Mouse (Mus musculus): ENCODE results near the gene Suz12. TPM values are rescaled to one million over a fixed set of nuclear protein-coding genes. Genes with fewer than 3 reads are reported as not detected.
A peak's percentile ranks its signal among the peaks of the same experiment; 100 is the strongest.
"Not testable (repeated sequence)": the region's sequence is repeated elsewhere in the genome, so short reads cannot be mapped to it uniquely, and the experiment has no call there.

Gene Suz12
- polyA plus RNA-seq, 1 experiment from 2014 or later: 36.1 TPM

DNA sequence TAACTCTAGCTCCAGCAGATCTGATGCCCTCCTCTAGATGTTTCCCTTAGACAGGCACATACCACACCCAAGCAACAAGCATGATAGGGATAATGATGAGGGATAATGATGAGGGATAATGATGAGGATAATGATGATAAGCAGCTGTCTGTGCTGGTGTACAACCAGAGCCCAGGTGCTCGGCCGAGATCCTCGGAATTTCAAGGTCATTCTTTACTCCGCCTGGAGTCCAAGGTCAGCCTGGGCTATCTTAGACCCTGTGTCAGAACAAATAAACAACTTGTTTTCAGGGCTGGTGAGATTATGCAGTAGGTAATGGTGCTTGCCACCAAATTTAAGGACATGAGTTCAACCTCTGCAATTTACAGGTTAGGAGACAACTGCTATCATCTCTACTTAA, 6.0 kb upstream of the Suz12 start:
- H3K27ac ChIP-seq (ENCODE audit: low read depth, low read length): no peak overlapping the region
- no peaks in the 10 kb centered on the region for H3K27me3 ChIP-seq (ENCODE audit: control insufficient read depth, insufficient read depth, low read length)
- 93% methylated on average over 4 of the region's 4 CpGs for WGBS
- no peaks in the 10 kb centered on the region for H3K9me3 ChIP-seq (ENCODE audit: control insufficient read depth, low read length)
- no peak for ATAC-seq (ENCODE audit: low FRiP score)
- DNase-seq (ENCODE audit: low spot score): no peak
- no peaks in the 10 kb centered on the region for H3K36me3 ChIP-seq (ENCODE audit: control insufficient read depth, insufficient read depth, low read length)
- no peak overlapping the region for H3K4me3 ChIP-seq (ENCODE audit: low read depth, low read length)
- no peak overlapping the region for H3K9ac ChIP-seq (ENCODE audit: low read depth, low read length)
- H3K4me1 ChIP-seq (replicated peaks; ENCODE audit: control insufficient read depth, insufficient read depth, low read length): no peaks in the 10 kb centered on the region
- no peak overlapping the region for H3K4me2 ChIP-seq (replicated peaks; ENCODE audit: low read depth, low read length)

DNA sequence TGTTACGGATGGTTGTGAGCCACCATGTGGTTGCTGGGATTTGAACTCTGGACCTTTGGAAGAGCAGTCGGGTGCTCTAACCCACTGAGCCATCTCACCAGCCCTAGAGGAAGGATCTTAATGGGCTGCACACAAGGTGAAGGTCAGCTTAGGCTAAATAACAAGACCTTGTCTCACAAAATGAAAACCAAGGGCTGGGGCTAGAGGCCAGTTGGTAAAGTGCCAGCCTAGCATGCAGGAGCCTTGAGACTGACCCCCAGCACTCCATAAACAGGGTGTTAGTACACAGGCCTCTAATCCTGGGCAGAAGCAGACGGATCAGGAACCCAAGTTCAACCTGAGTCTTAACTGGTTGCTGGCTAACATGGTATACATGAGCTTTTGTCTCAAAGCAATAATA, 5.0 kb upstream of the Suz12 start:
- Histone ChIP-seq H3K4me1 (replicated peaks; ENCODE audit: control insufficient read depth, insufficient read depth, low read length) (no peaks in the 10 kb centered on the region), H3K9me3 (ENCODE audit: control insufficient read depth, low read length) (no peaks in the 10 kb centered on the region), H3K4me3 (ENCODE audit: low read depth, low read length) (no peak overlapping the region), H3K36me3 (ENCODE audit: control insufficient read depth, insufficient read depth, low read length) (no peaks in the 10 kb centered on the region), H3K27ac (ENCODE audit: low read depth, low read length) (no peak overlapping the region), H3K9ac (ENCODE audit: low read depth, low read length) (no peak overlapping the region), H3K27me3 (ENCODE audit: control insufficient read depth, insufficient read depth, low read length) (no peaks in the 10 kb centered on the region), H3K4me2 (replicated peaks; ENCODE audit: low read depth, low read length) (no peak overlapping the region)
- ATAC-seq (ENCODE audit: low FRiP score) (no peak), DNase-seq (ENCODE audit: low spot score) (no peak)
- 85% methylated on average over 3 of the region's 3 CpGs for WGBS

DNA sequence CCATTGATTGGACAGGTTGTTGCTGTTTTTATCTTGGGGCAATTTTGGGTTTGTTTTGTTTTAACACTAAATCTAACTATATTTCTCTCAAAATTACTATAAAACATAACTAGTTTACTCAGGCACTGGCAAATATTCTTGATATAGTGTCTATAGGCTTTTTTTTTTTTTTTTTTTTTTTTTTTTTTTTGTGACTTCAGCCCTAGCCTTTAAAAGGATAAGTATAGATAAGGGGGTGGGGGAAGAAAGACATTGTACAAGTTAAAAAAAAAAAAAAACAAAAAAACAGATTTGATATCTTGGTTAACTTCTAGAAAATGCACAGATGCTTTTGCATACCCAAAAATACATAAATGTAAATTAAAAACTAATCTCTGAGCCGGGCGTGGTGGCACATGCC, 2.8 kb upstream of the Suz12 start:
- no peak for ATAC-seq (ENCODE audit: low FRiP score)
- 92% methylated on average over 2 of the region's 2 CpGs for WGBS
- Histone ChIP-seq H3K4me3 (ENCODE audit: low read depth, low read length) (no peak overlapping the region), H3K27me3 (ENCODE audit: control insufficient read depth, insufficient read depth, low read length) (no peaks in the 10 kb centered on the region), H3K36me3 (ENCODE audit: control insufficient read depth, insufficient read depth, low read length) (no peaks in the 10 kb centered on the region), H3K9me3 (ENCODE audit: control insufficient read depth, low read length) (no peaks in the 10 kb centered on the region), H3K4me1 (replicated peaks; ENCODE audit: control insufficient read depth, insufficient read depth, low read length) (no peaks in the 10 kb centered on the region), H3K9ac (ENCODE audit: low read depth, low read length) (no peak overlapping the region), H3K4me2 (replicated peaks; ENCODE audit: low read depth, low read length) (no peak overlapping the region), H3K27ac (ENCODE audit: low read depth, low read length) (no peak overlapping the region)
- DNase-seq (ENCODE audit: low spot score): no peak

DNA sequence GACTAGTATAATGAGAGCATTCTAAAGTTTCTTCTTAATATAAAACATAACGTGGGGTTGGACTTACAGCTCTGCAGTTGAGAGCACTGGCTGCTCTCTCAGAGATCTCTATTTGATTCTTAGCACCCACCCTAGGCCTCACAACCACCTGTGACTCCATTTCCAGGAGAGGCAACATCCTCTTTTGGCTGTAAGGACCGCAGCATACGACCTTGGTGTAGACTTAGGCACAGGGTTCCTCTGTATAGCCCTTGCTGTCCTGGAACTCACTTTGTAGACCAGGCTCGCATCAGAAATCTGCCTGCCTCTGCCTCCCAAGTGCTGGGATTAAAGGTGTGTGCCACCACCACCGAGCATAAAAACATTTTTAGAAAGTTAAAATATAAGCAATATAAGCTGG, 1.3 kb upstream of the Suz12 start:
- 96% methylated on average over 5 of the region's 5 CpGs for WGBS
- no peaks in the 10 kb centered on the region for H3K36me3 ChIP-seq (ENCODE audit: control insufficient read depth, insufficient read depth, low read length)
- H3K27me3 ChIP-seq (ENCODE audit: control insufficient read depth, insufficient read depth, low read length): no peaks in the 10 kb centered on the region
- DNase-seq (ENCODE audit: low spot score) (no peak), ATAC-seq (ENCODE audit: low FRiP score) (no peak)
- H3K9ac ChIP-seq (ENCODE audit: low read depth, low read length): no peak overlapping the region
- H3K4me1 ChIP-seq (replicated peaks; ENCODE audit: control insufficient read depth, insufficient read depth, low read length): no peaks in the 10 kb centered on the region
- H3K27ac ChIP-seq (ENCODE audit: low read depth, low read length): no peak overlapping the region
- no peak overlapping the region for H3K4me3 ChIP-seq (ENCODE audit: low read depth, low read length)
- no peaks in the 10 kb centered on the region for H3K9me3 ChIP-seq (ENCODE audit: control insufficient read depth, low read length)
- no peak overlapping the region for H3K4me2 ChIP-seq (replicated peaks; ENCODE audit: low read depth, low read length)

DNA sequence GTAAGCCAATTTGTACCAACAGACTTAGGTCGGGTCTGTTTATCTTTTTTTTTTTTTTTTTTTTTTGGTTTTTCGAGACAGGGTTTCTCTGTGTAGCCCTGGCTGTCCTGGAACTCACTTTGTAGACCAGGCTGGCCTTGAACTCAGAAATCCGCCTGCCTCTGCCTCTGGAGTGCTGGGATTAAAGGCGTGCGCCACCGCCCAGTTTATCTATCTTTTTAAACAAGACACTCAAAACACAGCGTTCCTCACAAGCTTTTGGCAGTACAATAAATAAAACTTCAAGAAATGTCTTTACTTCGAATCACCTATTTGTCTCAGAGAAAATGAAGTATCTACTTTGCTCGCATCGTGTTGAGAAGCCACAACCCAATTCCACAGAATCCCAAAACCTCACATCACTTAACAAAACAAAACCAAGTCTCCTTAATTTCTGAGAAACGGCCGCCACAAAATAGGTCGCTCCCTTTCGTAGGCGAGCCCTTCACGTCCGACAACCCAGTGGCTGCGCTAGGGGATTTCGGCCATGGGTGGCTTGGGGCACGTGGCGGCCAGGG, 793 bp upstream of the Suz12 start:
- WGBS: 30% methylated on average over 20 of the region's 21 CpGs
- no peaks in the 10 kb centered on the region for H3K36me3 ChIP-seq (ENCODE audit: control insufficient read depth, insufficient read depth, low read length)
- DNase-seq (ENCODE audit: low spot score): no peak

DNA sequence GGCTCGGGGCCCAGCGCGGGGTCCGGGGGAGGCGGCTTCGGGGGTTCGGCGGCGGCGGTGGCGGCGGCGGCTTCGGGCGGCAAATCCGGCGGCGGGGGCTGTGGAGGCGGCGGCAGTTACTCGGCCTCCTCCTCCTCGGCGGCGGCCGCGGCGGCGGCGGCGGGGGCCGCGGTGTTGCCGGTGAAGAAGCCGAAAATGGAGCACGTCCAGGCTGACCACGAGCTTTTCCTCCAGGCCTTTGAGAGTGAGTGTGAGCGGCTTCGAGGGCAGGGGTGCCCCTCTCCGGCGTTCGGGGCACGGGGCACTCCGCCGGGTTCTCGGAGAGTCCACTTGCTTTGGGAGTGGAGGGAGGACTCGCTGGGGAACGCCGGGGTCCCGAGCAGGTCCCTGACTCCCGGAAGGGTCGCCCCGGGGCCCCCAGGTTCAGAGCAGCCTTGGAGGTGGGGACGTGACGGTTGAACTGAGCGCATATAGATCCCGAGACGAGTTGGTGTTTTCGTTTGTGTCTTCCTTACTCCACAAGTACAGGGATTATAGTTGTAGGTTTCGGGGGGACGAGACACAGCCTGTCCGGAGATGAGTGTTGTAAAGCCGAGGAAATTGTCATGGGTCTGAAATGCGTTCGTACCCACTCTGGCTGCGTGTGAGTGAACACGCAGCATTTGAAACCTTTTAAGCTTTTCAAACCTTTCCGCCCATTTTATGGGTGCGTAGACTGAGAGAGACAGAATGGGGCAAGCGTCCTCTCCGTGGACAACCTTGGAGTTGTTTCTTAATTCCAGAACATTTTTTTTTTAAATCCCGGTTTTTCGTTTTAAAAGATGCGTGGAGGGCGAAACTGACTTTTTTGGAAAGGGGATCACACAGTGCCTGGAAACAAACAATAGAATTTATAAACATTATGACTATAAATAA, 707 bp downstream of the Suz12 start:
- H3K27me3 ChIP-seq (ENCODE audit: control insufficient read depth, insufficient read depth, low read length): no peaks in the 10 kb centered on the region
- DNase-seq (ENCODE audit: low spot score): peak; percentile 68
- ATAC-seq (ENCODE audit: low FRiP score): peak; percentile 62

More for the DNA sequence above, 793 bp upstream of the Suz12 start:
- Histone ChIP-seq H3K9ac (ENCODE audit: low read depth, low read length) (peak overlapping the region; percentile 32), H3K27me3 (ENCODE audit: control insufficient read depth, insufficient read depth, low read length) (no peaks in the 10 kb centered on the region), H3K4me2 (replicated peaks; ENCODE audit: low read depth, low read length) (peak overlapping the region; percentile 56), H3K4me3 (ENCODE audit: low read depth, low read length) (peak overlapping the region; percentile 96), H3K27ac (ENCODE audit: low read depth, low read length) (peak overlapping the region; percentile 99), H3K4me1 (replicated peaks; ENCODE audit: control insufficient read depth, insufficient read depth, low read length) (no peaks in the 10 kb centered on the region), H3K9me3 (ENCODE audit: control insufficient read depth, low read length) (no peaks in the 10 kb centered on the region)
- no peak for ATAC-seq (ENCODE audit: low FRiP score)

DNA sequence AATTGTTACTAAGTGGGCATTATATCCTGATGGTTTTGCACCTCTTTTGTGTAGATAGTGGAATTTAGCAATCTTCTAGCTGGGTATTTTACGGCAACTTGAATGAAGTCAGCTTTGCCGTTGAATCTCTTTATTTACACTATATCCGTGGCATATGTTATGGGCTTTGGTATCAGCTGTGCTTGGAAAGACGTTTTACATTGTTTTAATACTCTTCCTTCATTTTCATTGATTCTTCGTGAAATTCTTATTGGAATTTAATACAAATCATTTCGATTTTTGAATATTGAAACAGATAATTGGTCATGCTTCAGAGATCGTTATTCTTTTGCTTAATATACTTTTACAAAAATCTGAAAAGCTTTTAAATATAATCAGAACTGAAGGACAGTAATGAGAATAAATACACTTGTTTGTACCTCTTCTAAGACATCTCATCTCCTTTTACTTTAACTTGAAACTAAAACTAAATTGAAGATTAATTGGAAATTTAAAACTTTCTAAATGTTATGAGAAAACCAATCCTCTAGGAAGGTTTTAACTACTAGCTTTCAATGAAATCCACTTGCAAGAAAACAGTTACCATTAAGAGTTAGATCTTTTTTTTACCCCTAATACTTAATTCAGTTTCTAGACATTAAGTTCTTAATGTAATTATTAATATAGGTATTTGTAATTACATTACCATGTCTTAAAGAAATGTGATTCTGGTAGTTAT, 1.5 kb downstream of the Suz12 start:
- 4% methylated on average over 7 of the region's 7 CpGs for WGBS
- DNase-seq (ENCODE audit: low spot score) (no peak), ATAC-seq (ENCODE audit: low FRiP score) (no peak)

More for the DNA sequence above, 707 bp downstream of the Suz12 start:
- under 1% methylated on average over 48 of the region's 74 CpGs for whole genome bisulfite sequencing
- H3K9me3 ChIP-seq (ENCODE audit: control insufficient read depth, low read length): no peaks in the 10 kb centered on the region
- H3K9ac ChIP-seq (ENCODE audit: low read depth, low read length): peak overlapping the region; percentile 95
- peak overlapping the region; percentile 42 for H3K4me2 ChIP-seq (replicated peaks; ENCODE audit: low read depth, low read length)
- H3K27ac ChIP-seq (ENCODE audit: low read depth, low read length): peak overlapping the region; percentile 99
- peak overlapping the region; percentile 96 for H3K4me3 ChIP-seq (ENCODE audit: low read depth, low read length)
- H3K36me3 ChIP-seq (ENCODE audit: control insufficient read depth, insufficient read depth, low read length): no peaks in the 10 kb centered on the region
- no peaks in the 10 kb centered on the region for H3K4me1 ChIP-seq (replicated peaks; ENCODE audit: control insufficient read depth, insufficient read depth, low read length)

DNA sequence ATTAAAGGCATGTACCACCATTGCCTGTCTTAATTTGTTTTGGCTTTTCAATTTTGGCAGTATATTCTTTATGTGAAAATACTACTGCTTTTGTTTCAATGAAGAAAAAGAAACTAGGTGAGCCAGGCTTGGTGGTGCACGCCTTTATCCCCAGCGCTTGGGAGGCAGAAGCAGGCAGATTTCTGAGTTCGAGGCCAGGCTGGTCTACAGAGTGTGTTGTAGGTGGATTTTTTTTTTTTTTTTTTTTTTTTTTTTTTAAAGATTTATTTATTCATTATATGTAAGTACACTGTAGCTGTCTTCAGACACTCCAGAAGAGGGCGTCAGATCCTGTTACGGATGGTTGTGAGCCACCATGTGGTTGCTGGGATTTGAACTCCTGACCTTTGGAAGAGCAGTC, 23.6 kb downstream of the Suz12 start:
- WGBS: over 99% methylated on average over 3 of the region's 5 CpGs
- H3K9ac ChIP-seq (ENCODE audit: low read depth, low read length); ATAC-seq (ENCODE audit: low FRiP score); H3K36me3 ChIP-seq (ENCODE audit: control insufficient read depth, insufficient read depth, low read length); H3K27me3 ChIP-seq (ENCODE audit: control insufficient read depth, insufficient read depth, low read length); H3K4me1 ChIP-seq (replicated peaks; ENCODE audit: control insufficient read depth, insufficient read depth, low read length); H3K4me2 ChIP-seq (replicated peaks; ENCODE audit: low read depth, low read length); DNase-seq (ENCODE audit: low spot score); H3K4me3 ChIP-seq (ENCODE audit: low read depth, low read length); H3K27ac ChIP-seq (ENCODE audit: low read depth, low read length); H3K9me3 ChIP-seq (ENCODE audit: control insufficient read depth, low read length): not testable (repeated sequence)

More for the DNA sequence above, 1.5 kb downstream of the Suz12 start:
- peak overlapping the region; percentile 42 for H3K4me2 ChIP-seq (replicated peaks; ENCODE audit: low read depth, low read length)
- no peaks in the 10 kb centered on the region for H3K36me3 ChIP-seq (ENCODE audit: control insufficient read depth, insufficient read depth, low read length)
- peak overlapping the region; percentile 95 for H3K9ac ChIP-seq (ENCODE audit: low read depth, low read length)
- no peaks in the 10 kb centered on the region for H3K4me1 ChIP-seq (replicated peaks; ENCODE audit: control insufficient read depth, insufficient read depth, low read length)
- peak overlapping the region; percentile 96 for H3K4me3 ChIP-seq (ENCODE audit: low read depth, low read length)
- H3K27ac ChIP-seq (ENCODE audit: low read depth, low read length): no peak overlapping the region
- no peaks in the 10 kb centered on the region for H3K27me3 ChIP-seq (ENCODE audit: control insufficient read depth, insufficient read depth, low read length)
- H3K9me3 ChIP-seq (ENCODE audit: control insufficient read depth, low read length): no peaks in the 10 kb centered on the region
